Mouse (Mus musculus) NIH3T3 (cell line): ENCODE results near the gene Abca12.

ENCODE experiments used
- DNase-seq: peaks from one replicate; pipeline ENCODE4 v3.0.0-alpha.2; 2012; ENCODE audit warnings: low read depth

Abca12 gene

DNA sequence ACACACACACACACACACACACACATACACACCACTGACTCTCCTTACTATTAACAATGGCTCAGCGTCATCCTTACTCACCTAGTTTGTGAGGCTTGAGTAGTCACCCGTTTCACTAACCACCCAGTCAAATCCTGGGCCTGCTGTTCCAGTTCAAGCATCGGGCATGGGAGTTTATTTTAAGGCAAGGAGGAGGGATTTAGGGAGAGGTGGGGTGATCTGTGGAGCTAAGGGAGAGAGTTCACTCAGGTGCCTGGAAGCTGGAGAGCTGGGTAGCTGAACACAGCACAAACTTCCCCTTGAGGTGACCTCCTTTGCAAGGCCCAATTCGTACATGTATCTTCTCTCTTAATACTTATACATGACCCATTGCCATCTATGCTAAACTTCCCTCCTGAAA is 219.4 kb downstream of the Abca12 start:
- no peak for DNase-seq

- DNase-seq, result no peak
Observed at GRCm38 (mm10) chr1:71193931-71194330, 220.8 kb downstream of the Abca12 start.
